8 mouse cellular contexts compared by ENCODE assay signal in the genomic region with DNA sequence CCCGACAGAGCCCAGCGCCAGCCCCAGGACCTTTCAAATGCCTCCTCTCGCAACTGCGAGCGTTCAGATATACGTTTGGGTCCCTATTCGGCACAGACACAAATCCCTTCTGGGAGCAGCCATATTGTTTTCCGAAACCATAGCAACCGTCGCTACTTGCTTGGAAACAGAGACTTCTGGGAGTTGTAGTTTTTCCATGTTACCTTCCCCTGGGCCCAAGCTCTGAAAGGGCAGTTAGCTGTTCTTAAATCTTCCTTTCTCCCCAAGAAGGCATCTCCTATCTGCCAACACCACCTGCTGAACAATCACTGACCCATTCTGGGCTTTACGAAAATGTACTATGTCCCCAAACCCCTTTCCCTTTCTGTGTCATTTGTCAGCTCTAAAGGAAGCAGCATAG. TPM values are rescaled to one million over a fixed set of nuclear protein-coding genes. Genes with fewer than 3 reads are reported as not detected.
DNase-seq lines count a peak whose midpoint lies in the region; ATAC-seq lines count a peak whose summit lies in the region.

No protein-coding gene starts in this region.

- H3K9me3 ChIP-seq in forebrain, embryonic 16.5 days (ENCODE audit: control insufficient read depth, low read length) = no peaks in the 10 kb centered on the region
- no peaks in the 10 kb centered on the region for H3K9me3 ChIP-seq in hindbrain, embryonic 14.5 days (ENCODE audit: control insufficient read depth, low read length)

- peak; percentile 81 for DNase-seq in gastrocnemius, adult 18-20 months (ENCODE audit: low spot score)
- no peak for DNase-seq in gastrocnemius, postnatal 10 days
- DNase-seq in cerebellum, adult 18-20 months = peak; percentile 63 to 78
- peak; percentile 89 for DNase-seq in hindbrain, embryonic 14.5 days (ENCODE audit: low spot score)
- peak; percentile 59 to 68 for DNase-seq in left cerebral cortex, adult 18-20 months (ENCODE audit: low spot score in 2 of 2)
- DNase-seq in lung, postnatal 36 days = peak; percentile 89
- DNase-seq in right cerebral cortex, postnatal 10 days (ENCODE audit: low spot score in 2 of 2) = peak; percentile 76 to 85

- H3K4me3 ChIP-seq in forebrain, embryonic 16.5 days (replicated peaks; ENCODE audit: low read length) = peak overlapping the region; percentile 45
- H3K4me3 ChIP-seq in hindbrain, embryonic 14.5 days (replicated peaks; ENCODE audit: low read length) = peak overlapping the region; percentile 36

- peak overlapping the region; percentile 87 for H3K4me2 ChIP-seq in forebrain, embryonic 16.5 days (ENCODE audit: low read length)
- H3K4me2 ChIP-seq in hindbrain, embryonic 14.5 days (replicated peaks) = peak overlapping the region; percentile 91

- no peak overlapping the region for H3K27ac ChIP-seq in forebrain, embryonic 16.5 days (ENCODE audit: low read length)
- H3K27ac ChIP-seq in hindbrain, embryonic 14.5 days = no peak overlapping the region

- 5% methylated on average over 11 of the region's 11 CpGs for WGBS in forebrain, embryonic 16.5 days
- WGBS in hindbrain, embryonic 14.5 days = 4% methylated on average over 11 of the region's 11 CpGs

- H3K36me3 ChIP-seq in forebrain, embryonic 16.5 days (ENCODE audit: control insufficient read depth, insufficient read depth) = 0 out of 2 replicates have a peak, but pooled peaks cover 2% of the 10 kb centered on the region
- peaks cover 26% of the 10 kb centered on the region for H3K36me3 ChIP-seq in hindbrain, embryonic 14.5 days (replicated peaks; ENCODE audit: control insufficient read depth, insufficient read depth)

- H3K27me3 ChIP-seq in forebrain, embryonic 16.5 days (replicated peaks; ENCODE audit: control insufficient read depth, insufficient read depth, low read length) = peaks cover 14% of the 10 kb centered on the region
- peaks cover 33% of the 10 kb centered on the region for H3K27me3 ChIP-seq in hindbrain, embryonic 14.5 days (ENCODE audit: control insufficient read depth, insufficient read depth, low read length)

- ATAC-seq in forebrain, embryonic 16.5 days = peak; percentile 79
- ATAC-seq in hindbrain, embryonic 14.5 days (ENCODE audit: low FRiP score) = peak; percentile 51

- H3K4me1 ChIP-seq in forebrain, embryonic 16.5 days (replicated peaks; ENCODE audit: control insufficient read depth, insufficient read depth, low read length) = peaks cover 38% of the 10 kb centered on the region
- peaks cover 49% of the 10 kb centered on the region for H3K4me1 ChIP-seq in hindbrain, embryonic 14.5 days (replicated peaks; ENCODE audit: control insufficient read depth, insufficient read depth, low read length)

- peak overlapping the region; percentile 38; the same call in 1 of the 2 replicates for H3K9ac ChIP-seq in forebrain, embryonic 16.5 days (replicated peaks; ENCODE audit: low read depth, low read length)
- H3K9ac ChIP-seq in hindbrain, embryonic 14.5 days = peak overlapping the region; percentile 49

RNA-seq across cellular contexts. Expression of a gene that starts 5.2 kb away (rescaled TPM):
- 10 to 100 TPM; 67.4 to 72.2 TPM for total RNA-seq in gastrocnemius, adult 18-20 months (2021)
- total RNA-seq in gastrocnemius, postnatal 10 days (2021) = 10 to 100 TPM; 58.4 to 59.5 TPM
- polyA plus RNA-seq in forebrain, embryonic 16.5 days (2015; fragmentation: Nextera tagmentation; extraction: Ambion mirVana) = 16.0 and 16.9 TPM in 2 replicates
- polyA plus RNA-seq in hindbrain, embryonic 14.5 days (2014; fragmentation: Nextera tagmentation; extraction: Ambion mirVana) = 9.3 and 10.3 TPM in 2 replicates
- total RNA-seq in left cerebral cortex, adult 18-20 months (2021) = 10 to 100 TPM; 64.2 to 64.3 TPM

RNA-seq across cellular contexts. Expression of a gene that starts 12.0 kb away (rescaled TPM):
- total RNA-seq in gastrocnemius, adult 18-20 months (2021) = under 1 TPM; 0.78 to 0.95 TPM
- total RNA-seq in gastrocnemius, postnatal 10 days (2021) = 10 to 100 TPM in 1 of 2 experiments, 1 to 10 TPM in 1; 9.4 to 13.0 TPM
- polyA plus RNA-seq in forebrain, embryonic 16.5 days (2015; fragmentation: Nextera tagmentation; extraction: Ambion mirVana) = 33.6 and 35.9 TPM in 2 replicates
- 26.9 and 27.6 TPM in 2 replicates for polyA plus RNA-seq in hindbrain, embryonic 14.5 days (2014; fragmentation: Nextera tagmentation; extraction: Ambion mirVana)
- total RNA-seq in left cerebral cortex, adult 18-20 months (2021) = 10 to 100 TPM; 15.2 to 21.6 TPM

RNA-seq across cellular contexts. Expression of a gene that starts 12.4 kb away (rescaled TPM):
- 1 to 10 TPM in 1 of 2 experiments, under 1 TPM in 1; 0.84 to 1.4 TPM for total RNA-seq in gastrocnemius, adult 18-20 months (2021)
- total RNA-seq in gastrocnemius, postnatal 10 days (2021) = 1 to 10 TPM; 3.8 to 4.5 TPM
- 11.3 and 12.6 TPM in 2 replicates for polyA plus RNA-seq in forebrain, embryonic 16.5 days (2015; fragmentation: Nextera tagmentation; extraction: Ambion mirVana)
- polyA plus RNA-seq in hindbrain, embryonic 14.5 days (2014; fragmentation: Nextera tagmentation; extraction: Ambion mirVana) = 11.5 and 11.8 TPM in 2 replicates
- 1 to 10 TPM; 7.6 to 9.2 TPM for total RNA-seq in left cerebral cortex, adult 18-20 months (2021)

RNA-seq across cellular contexts. Expression of a gene that starts 14.8 kb away (rescaled TPM):
- total RNA-seq in gastrocnemius, adult 18-20 months (2021) = 1 to 10 TPM; 4.2 to 4.3 TPM
- 1 to 10 TPM; 7.2 to 9.3 TPM for total RNA-seq in gastrocnemius, postnatal 10 days (2021)
- polyA plus RNA-seq in forebrain, embryonic 16.5 days (2015; fragmentation: Nextera tagmentation; extraction: Ambion mirVana) = 87.5 and 97.1 TPM in 2 replicates
- polyA plus RNA-seq in hindbrain, embryonic 14.5 days (2014; fragmentation: Nextera tagmentation; extraction: Ambion mirVana) = 87.3 and 88.5 TPM in 2 replicates
- 10 to 100 TPM; 69.3 to 85.6 TPM for total RNA-seq in left cerebral cortex, adult 18-20 months (2021)

RNA-seq across cellular contexts. Expression of a gene that starts 32.2 kb away (rescaled TPM):
- 10 to 100 TPM; 15.8 to 20.2 TPM for total RNA-seq in gastrocnemius, adult 18-20 months (2021)
- total RNA-seq in gastrocnemius, postnatal 10 days (2021) = 10 to 100 TPM; 16.1 to 16.3 TPM
- 37.8 and 40.5 TPM in 2 replicates for polyA plus RNA-seq in forebrain, embryonic 16.5 days (2015; fragmentation: Nextera tagmentation; extraction: Ambion mirVana)
- polyA plus RNA-seq in hindbrain, embryonic 14.5 days (2014; fragmentation: Nextera tagmentation; extraction: Ambion mirVana) = 32.1 and 39.7 TPM in 2 replicates
- 10 to 100 TPM; 23.1 to 25.1 TPM for total RNA-seq in left cerebral cortex, adult 18-20 months (2021)

Comparison
In these comparisons a context has a peak if more than half of its experiments do, and no peak if none do; other contexts are left out.
1. RNA of a gene that starts 12.0 kb away (total RNA-seq): 15.2 to 21.6 TPM in left cerebral cortex, adult 18-20 months and 9.4 to 13.0 TPM in gastrocnemius, postnatal 10 days; 0.78 to 0.95 TPM in gastrocnemius, adult 18-20 months; every median in the first group is over 4 times any median in the second.